Mouse (Mus musculus) embryonic facial prominence, embryonic 11.5 days (tissue): ENCODE results near the gene Ank. TPM values are rescaled to one million over a fixed set of nuclear protein-coding genes. Genes with fewer than 3 reads are reported as not detected.

ENCODE experiments used
- ATAC-seq: fragments of 200-750 bp; cut with Nextera tagmentation; replicated peaks from 2 replicates; pipeline ENCODE4 v1.8.0; 2017; ENCODE audit warnings: low read depth; ENCODE audit not compliant: insufficient number of reproducible peaks, low FRiP score, low TSS enrichment
- DNase-seq: peaks from one replicate; pipeline ENCODE4 v3.0.0-alpha.2; 2015; ENCODE audit warnings: low spot score
- H3K27ac ChIP-seq: fragments of 300-500 bp; sonication (generic); replicated peaks from 2 replicates; pipeline ENCODE4 v1.5.1; 2014; ENCODE audit warnings: mild to moderate bottlenecking, low read depth, low read length, control low read depth
- H3K27me3 ChIP-seq: fragments of 300-500 bp; sonication (generic); 2 replicates; pipeline ENCODE4 v1.6.1; 2014; ENCODE audit warnings: mild to moderate bottlenecking, low read length, moderate library complexity, mixed read lengths; ENCODE audit not compliant: control insufficient read depth, insufficient read depth
- H3K36me3 ChIP-seq: fragments of 300-500 bp; sonication (generic); replicated peaks from 2 replicates; pipeline ENCODE4 v1.6.1; 2014; ENCODE audit warnings: low read depth, mild to moderate bottlenecking, low read length, moderate library complexity, mixed read lengths; ENCODE audit not compliant: control insufficient read depth, insufficient read depth
- H3K4me1 ChIP-seq: fragments of 300-500 bp; sonication (generic); 2 replicates; pipeline ENCODE4 v1.6.1; 2014; ENCODE audit warnings: low read length, mixed read lengths; ENCODE audit not compliant: control insufficient read depth, insufficient read depth
- H3K4me2 ChIP-seq: fragments of 300-500 bp; sonication (generic); 2 replicates; pipeline ENCODE4 v1.6.1; 2014; ENCODE audit warnings: low read depth, mild to moderate bottlenecking, control low read depth, low read length, moderate library complexity
- H3K4me3 ChIP-seq: fragments of 300-500 bp; sonication (generic); 2 replicates; pipeline ENCODE4 v1.5.1; 2014; ENCODE audit warnings: low read depth, low read length, control low read depth
- H3K9ac ChIP-seq: fragments of 300-500 bp; sonication (generic); replicated peaks from 2 replicates; pipeline ENCODE4 v1.6.1; 2014; ENCODE audit warnings: mild to moderate bottlenecking, control low read depth, low read length
- H3K9me3 ChIP-seq: fragments of 300-500 bp; sonication (generic); replicated peaks from 2 replicates; pipeline ENCODE4 v1.6.1; 2016; ENCODE audit warnings: mild to moderate bottlenecking, low read length, inconsistent platforms, mixed read lengths; ENCODE audit not compliant: control insufficient read depth
- WGBS: fragments of 180-500 bp; shearing (Covaris S2); extraction: QIAGEN DNeasy Blood & Tissue Kit; methylation state at CpG from one replicate; pipeline ENCODE4 v1.1.7; 2014; 5-methylcytosine and 5-hydroxymethylcytosine counted together
- polyA plus RNA-seq: library from polyadenylated mRNA; unstranded; fragments of >200 nt; fragmentation: Nextera tagmentation; extraction: Ambion mirVana; gene quantifications from 2 replicates; pipeline ENCODE4 v1.2.1, GENCODE M21; 2014

The Ank gene
- polyA plus RNA-seq, 1 experiment from 2014 or later, result 8.1 TPM

DNA sequence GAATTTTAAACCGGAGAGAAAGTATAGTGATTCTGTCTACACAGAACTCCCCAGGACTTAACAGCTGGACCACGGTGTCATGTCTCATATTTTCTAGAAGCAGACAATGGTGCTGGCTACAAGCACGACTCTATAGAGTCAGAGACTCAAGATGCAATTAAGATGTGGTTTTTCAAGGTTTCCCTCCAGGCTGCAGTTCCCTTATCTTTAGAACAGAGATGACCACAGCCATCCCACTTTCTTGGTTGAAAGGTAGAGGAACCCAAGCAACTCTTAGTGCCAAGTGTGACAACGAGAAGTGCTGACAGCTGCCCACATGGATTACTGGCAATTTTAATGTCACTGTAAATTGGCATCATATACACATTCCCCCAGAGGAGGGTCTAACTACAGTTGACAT, 143.1 kb downstream of the Ank start:
- Histone ChIP-seq H3K4me1 (no peaks in the 10 kb centered on the region), H3K27me3 (no peaks in the 10 kb centered on the region), H3K4me3 (no peak overlapping the region), H3K36me3 (peaks cover 3% of the 10 kb centered on the region; the same call in 1 of the 2 replicates), H3K4me2 (no peak overlapping the region), H3K9me3 (no peaks in the 10 kb centered on the region), H3K9ac (no peak overlapping the region), H3K27ac (no peak overlapping the region)
- 86% methylated on average over 4 of the region's 4 CpGs for WGBS
- no peak for ATAC-seq
- DNase-seq, result no peak

DNA sequence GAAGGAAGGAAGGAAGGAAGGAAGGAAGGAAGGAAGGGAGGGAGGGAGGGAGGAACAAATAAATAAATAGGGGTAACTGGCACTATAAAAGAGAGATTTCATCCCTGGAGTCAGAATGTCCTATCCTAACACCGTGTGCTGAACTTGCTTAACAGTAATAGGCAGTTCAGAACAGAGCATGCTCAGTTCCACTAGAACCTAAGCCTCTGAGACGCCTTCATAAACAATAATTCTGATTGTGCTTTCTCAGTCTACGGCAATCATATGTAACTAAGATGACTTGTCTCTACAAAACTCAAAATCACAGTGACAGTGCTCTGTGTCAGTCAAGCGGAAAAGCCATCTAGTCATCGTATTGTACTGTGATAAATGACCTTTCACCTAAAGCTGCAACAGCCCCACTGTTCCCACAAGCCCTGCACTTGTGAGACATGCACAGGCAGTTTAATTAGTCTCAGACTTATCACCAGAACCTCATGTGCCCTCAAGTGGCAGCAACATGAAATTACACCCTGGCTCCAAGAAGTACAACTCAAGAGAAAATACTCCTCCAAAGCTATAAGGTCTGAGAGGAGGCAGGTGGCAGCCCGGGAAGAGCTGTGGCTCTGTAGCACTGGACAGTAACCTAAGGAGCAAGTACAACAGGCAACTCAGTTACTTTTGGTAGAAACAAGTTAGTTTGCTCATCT, 146.2 kb downstream of the Ank start:
- Histone ChIP-seq H3K4me3 (no peak overlapping the region), H3K27ac (no peak overlapping the region), H3K4me2 (no peak overlapping the region), H3K9ac (no peak overlapping the region), H3K4me1 (no peaks in the 10 kb centered on the region), H3K36me3 (peaks cover 3% of the 10 kb centered on the region; the same call in 1 of the 2 replicates), H3K27me3 (no peaks in the 10 kb centered on the region), H3K9me3 (no peaks in the 10 kb centered on the region)
- WGBS, result 53% methylated on average over 6 of the region's 6 CpGs
- DNase-seq (peak; percentile 80), ATAC-seq (0 out of 2 replicates have a peak, but pooled peaks have one; percentile 67)

DNA sequence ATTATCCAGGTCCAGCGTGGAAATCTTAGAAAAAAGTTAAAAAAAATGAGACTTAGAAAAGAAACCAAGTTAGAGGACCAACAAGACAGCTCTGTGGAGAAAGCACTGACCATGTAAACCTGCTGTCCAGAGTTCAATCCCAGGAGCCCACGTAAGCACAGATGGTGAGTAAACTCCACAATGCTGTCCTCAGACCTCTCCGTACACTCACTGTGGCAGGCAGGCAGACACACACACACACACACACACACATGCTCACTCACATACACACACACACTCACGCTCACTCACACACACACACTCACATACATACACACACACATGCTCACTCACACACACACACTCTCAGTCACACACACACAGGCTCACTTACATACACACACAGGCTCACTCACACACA, 146.8 kb downstream of the Ank start:
- Histone ChIP-seq H3K27me3 (no peaks in the 10 kb centered on the region), H3K9ac (no peak overlapping the region), H3K4me1 (no peaks in the 10 kb centered on the region), H3K36me3 (peaks cover 2% of the 10 kb centered on the region; the same call in 1 of the 2 replicates), H3K4me3 (no peak overlapping the region), H3K4me2 (no peak overlapping the region), H3K9me3 (no peaks in the 10 kb centered on the region), H3K27ac (no peak overlapping the region)
- 97% methylated on average over 4 of the region's 4 CpGs for WGBS
- ATAC-seq (no peak; the same call in 1 of the 2 replicates), DNase-seq (no peak)

DNA sequence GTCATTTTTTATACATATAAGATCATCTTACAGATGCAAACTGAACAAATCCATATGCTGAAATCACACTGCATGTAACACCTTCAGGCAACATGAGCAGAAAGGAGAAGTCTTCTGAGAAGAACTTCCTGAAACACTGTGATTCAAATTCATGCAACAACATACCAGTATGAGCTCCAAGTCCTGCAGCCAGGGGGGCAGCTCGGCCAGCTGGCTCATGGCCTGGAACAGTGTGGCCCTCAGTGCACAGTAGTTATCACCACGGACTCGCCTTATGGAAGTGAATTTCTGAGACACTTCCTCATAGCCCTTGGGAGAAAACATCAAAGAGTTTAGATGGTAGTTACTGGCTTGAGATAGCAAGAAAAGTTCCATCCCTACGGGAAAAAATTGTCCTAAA, 149.7 kb downstream of the Ank start:
- no peaks in the 10 kb centered on the region for H3K9me3 ChIP-seq
- H3K4me1 ChIP-seq, result no peaks in the 10 kb centered on the region
- ATAC-seq (no peak), DNase-seq (no peak)
- H3K4me2 ChIP-seq, result no peak overlapping the region
- no peaks in the 10 kb centered on the region for H3K36me3 ChIP-seq
- no peaks in the 10 kb centered on the region for H3K27me3 ChIP-seq
- no peak overlapping the region for H3K9ac ChIP-seq
- H3K27ac ChIP-seq, result no peak overlapping the region
- WGBS, result 85% methylated on average over 4 of the region's 4 CpGs
- no peak overlapping the region for H3K4me3 ChIP-seq

DNA sequence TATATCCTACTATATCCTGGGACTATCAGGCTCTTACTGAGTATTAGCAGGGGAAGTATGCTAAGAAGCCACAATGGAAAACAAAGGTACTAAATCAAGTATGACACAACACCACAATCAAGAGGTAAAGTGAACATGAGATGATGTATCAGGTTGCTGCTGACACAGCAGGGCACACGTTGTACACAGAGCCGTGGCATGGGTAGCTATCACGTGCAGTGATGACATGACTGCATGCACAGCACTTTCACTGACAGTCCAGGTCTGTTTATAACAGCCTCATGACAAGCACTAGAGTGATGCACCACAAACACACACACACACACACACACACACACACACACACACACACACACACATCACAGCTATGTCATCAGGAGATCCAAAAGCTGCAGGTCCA, 150.8 kb downstream of the Ank start:
- Histone ChIP-seq H3K4me2 (no peak overlapping the region), H3K4me3 (no peak overlapping the region), H3K4me1 (no peaks in the 10 kb centered on the region), H3K9ac (no peak overlapping the region), H3K9me3 (no peaks in the 10 kb centered on the region), H3K36me3 (peaks cover 2% of the 10 kb centered on the region; the same call in 1 of the 2 replicates), H3K27ac (no peak overlapping the region), H3K27me3 (no peaks in the 10 kb centered on the region)
- ATAC-seq (no peak), DNase-seq (no peak)
- 87% methylated on average over 3 of the region's 3 CpGs for WGBS

DNA sequence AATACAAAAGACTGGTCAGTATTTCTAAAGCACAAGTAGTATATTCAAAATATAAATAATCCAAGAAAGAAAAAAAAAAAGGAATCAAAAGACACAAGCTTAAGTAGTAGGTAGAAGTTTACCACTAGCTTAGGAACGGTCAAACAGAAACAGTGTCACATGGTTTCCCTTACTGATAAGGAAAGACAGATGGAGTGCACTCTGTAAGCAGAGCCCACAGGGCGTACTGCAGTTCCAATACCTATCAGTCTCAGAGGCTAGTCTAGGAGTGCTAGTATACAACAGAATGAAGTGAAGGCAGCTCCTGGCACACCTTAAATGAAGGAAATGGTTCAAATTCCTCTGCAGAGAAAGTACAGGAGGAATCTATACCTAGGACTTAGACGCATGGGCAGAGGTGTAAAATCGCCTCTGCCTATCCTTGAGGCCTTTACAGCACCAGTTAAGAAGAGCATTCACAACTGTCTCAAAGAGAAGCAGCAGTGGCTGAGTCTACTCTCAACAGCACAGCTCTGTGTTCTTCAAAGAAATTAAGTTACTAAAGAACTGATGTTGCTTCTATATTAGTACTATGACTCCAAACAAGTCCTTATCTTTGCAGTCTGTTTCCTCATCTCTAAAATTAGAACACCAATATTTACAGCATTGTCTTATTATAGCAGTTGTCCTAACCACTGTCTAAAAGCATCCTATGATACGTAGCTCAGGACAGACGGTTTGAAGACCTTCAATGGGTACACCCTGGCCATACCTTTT, 152.5 kb downstream of the Ank start:
- 85% methylated on average over 6 of the region's 6 CpGs for WGBS
- ATAC-seq (no peak), DNase-seq (no peak)
- no peaks in the 10 kb centered on the region for H3K4me1 ChIP-seq
- H3K9me3 ChIP-seq, result no peaks in the 10 kb centered on the region
- H3K9ac ChIP-seq, result no peak overlapping the region
- no peak overlapping the region for H3K27ac ChIP-seq
- H3K4me2 ChIP-seq, result no peak overlapping the region
- no peak overlapping the region for H3K4me3 ChIP-seq
- peaks cover 2% of the 10 kb centered on the region; the same call in 1 of the 2 replicates for H3K36me3 ChIP-seq
- no peaks in the 10 kb centered on the region for H3K27me3 ChIP-seq

DNA sequence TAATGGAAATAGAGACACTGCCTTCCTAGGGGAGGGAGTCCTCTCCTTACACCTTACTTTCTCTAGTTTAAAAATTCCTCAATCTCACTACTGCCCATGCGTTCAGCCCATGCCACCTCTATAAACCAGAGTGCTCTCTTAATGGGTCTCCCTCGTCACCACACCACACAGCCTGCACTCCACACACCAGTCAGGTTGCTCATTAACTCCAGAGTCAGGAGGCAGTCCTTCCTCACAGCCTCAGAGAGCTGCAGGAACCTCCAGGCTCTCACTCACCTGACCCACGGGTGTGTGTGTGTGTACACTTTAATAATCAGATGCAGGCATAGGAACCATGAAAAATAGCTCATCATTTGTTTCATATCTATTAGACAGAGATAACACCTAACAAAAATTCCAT, 153.2 kb downstream of the Ank start:
- H3K9me3 ChIP-seq, result no peaks in the 10 kb centered on the region
- no peak for DNase-seq
- 88% methylated on average over 3 of the region's 3 CpGs for WGBS
- no peak overlapping the region for H3K27ac ChIP-seq
- peaks cover 2% of the 10 kb centered on the region; the same call in 1 of the 2 replicates for H3K36me3 ChIP-seq
- no peak overlapping the region for H3K9ac ChIP-seq
- no peak for ATAC-seq
- H3K4me2 ChIP-seq, result no peak overlapping the region
- no peak overlapping the region for H3K4me3 ChIP-seq
- H3K27me3 ChIP-seq, result no peaks in the 10 kb centered on the region
- H3K4me1 ChIP-seq, result no peaks in the 10 kb centered on the region
